Mouse (Mus musculus): ENCODE measurements around the gene Cysltr1. TPM values are rescaled to one million over a fixed set of nuclear protein-coding genes. Genes with fewer than 3 reads are reported as not detected.
A peak's percentile ranks its signal among the peaks of the same experiment; 100 is the strongest.

Gene Cysltr1
- 0.57 and 1.3 TPM in 2 replicates for polyA plus RNA-seq (2016; fragmentation: Nextera tagmentation; extraction: Ambion mirVana)

GRCm38 (mm10) chrX:106603386-106603785, at the start of gene Cysltr1:
TSS of gene Cysltr1 (minus strand) at chrX:106603679.
- peak; percentile 11 for DNase-seq (ENCODE audit: low spot score)
- H3K36me3 ChIP-seq, result no peaks in the 10 kb centered on the region
- H3K9me3 ChIP-seq (replicated peaks), result no peaks in the 10 kb centered on the region
- H3K27me3 ChIP-seq (ENCODE audit: low read depth, poor library complexity, severe bottlenecking), result peaks cover 42% of the 10 kb centered on the region
- H3K4me3 ChIP-seq, result peak within 1 kb of the TSS; percentile 21; the same call in 1 of the 2 replicates
- no peak within 1 kb of the TSS; the same call in 1 of the 2 replicates for H3K27ac ChIP-seq (replicated peaks)
- WGBS, result 35% methylated on average over 6 of the region's 6 CpGs
- peaks cover 6% of the 10 kb centered on the region for H3K4me1 ChIP-seq

- no peaks in the 10 kb centered on the region for H3K36me3 ChIP-seq
- peaks cover 7% of the 10 kb centered on the region; the same call in 1 of the 2 replicates for H3K27me3 ChIP-seq (ENCODE audit: low read depth, poor library complexity, severe bottlenecking)
- H3K4me1 ChIP-seq, result no peaks in the 10 kb centered on the region
- H3K27ac ChIP-seq (replicated peaks), result no peak overlapping the region
- no peaks in the 10 kb centered on the region for H3K9me3 ChIP-seq (replicated peaks)
- DNase-seq (ENCODE audit: low spot score), result no peak
- 89% methylated on average over 3 of the region's 3 CpGs for WGBS
- H3K4me3 ChIP-seq, result no peak overlapping the region
These were observed 31.5 kb upstream of the Cysltr1 start for GRCm38 (mm10) chrX:106634799-106635541.

- H3K27me3 ChIP-seq (ENCODE audit: low read depth, poor library complexity, severe bottlenecking), result peaks cover 7% of the 10 kb centered on the region; the same call in 1 of the 2 replicates
- no peak for DNase-seq (ENCODE audit: low spot score)
- no peaks in the 10 kb centered on the region for H3K4me1 ChIP-seq
- H3K36me3 ChIP-seq, result no peaks in the 10 kb centered on the region
- no peak overlapping the region for H3K27ac ChIP-seq (replicated peaks)
- no peak overlapping the region for H3K4me3 ChIP-seq
- no peaks in the 10 kb centered on the region for H3K9me3 ChIP-seq (replicated peaks)
These were observed 30.1 kb upstream of the Cysltr1 start for GRCm38 (mm10) chrX:106633543-106633942.

DNA sequence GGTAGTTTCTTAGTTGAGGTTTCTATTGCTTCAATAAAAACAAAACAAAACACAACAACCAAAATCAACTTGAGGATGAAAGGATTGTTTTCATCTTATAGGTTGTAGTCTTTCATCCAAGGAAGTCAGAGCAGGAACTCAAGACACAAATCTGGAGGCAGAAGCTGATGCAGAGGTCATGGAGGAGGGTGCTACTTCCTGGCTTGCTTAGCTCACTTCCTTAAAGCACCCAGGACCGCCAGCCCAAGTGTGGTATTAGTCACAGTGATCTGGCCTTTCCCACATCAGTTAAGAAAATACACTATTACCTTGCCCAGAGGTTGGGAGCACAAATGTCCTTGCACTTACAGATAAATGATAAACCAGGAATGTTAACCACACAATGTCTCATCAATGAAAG, 25.0 kb upstream of the Cysltr1 start:
- H3K36me3 ChIP-seq, result no peaks in the 10 kb centered on the region
- no peak overlapping the region for H3K4me3 ChIP-seq
- H3K4me1 ChIP-seq, result no peaks in the 10 kb centered on the region
- H3K27me3 ChIP-seq (ENCODE audit: low read depth, poor library complexity, severe bottlenecking), result peaks cover 3% of the 10 kb centered on the region; the same call in 1 of the 2 replicates
- DNase-seq (ENCODE audit: low spot score), result no peak
- WGBS, result 86% methylated on average over 1 of the region's 1 CpGs
- H3K27ac ChIP-seq (replicated peaks), result no peak overlapping the region
- H3K9me3 ChIP-seq (replicated peaks), result no peaks in the 10 kb centered on the region

DNA sequence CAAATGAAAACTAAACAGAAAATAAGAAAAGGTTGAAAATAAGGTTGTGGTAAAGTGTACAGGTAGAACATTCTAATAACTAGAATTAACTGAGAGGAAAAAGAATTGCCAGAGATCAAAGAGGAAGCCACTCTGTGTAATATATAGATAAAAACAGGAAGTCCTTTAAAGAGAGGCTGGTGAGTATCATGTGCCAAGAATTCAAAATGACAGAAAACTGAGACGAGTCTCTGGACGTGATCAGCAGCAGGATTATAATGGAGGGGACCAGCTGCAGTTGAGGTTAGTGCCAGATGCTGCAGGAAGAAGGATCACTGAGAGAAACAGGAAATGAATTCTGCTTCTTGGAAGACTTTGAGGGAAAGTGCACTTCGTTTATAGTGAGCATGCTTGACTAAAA, 20.2 kb upstream of the Cysltr1 start:
- Histone ChIP-seq H3K4me1 (no peaks in the 10 kb centered on the region), H3K36me3 (no peaks in the 10 kb centered on the region), H3K27me3 (ENCODE audit: low read depth, poor library complexity, severe bottlenecking) (peaks cover 4% of the 10 kb centered on the region; the same call in 1 of the 2 replicates), H3K27ac (replicated peaks) (no peak overlapping the region), H3K9me3 (replicated peaks) (no peaks in the 10 kb centered on the region), H3K4me3 (no peak overlapping the region)
- no peak for DNase-seq (ENCODE audit: low spot score)
- 72% methylated on average over 3 of the region's 3 CpGs for WGBS

- 69% methylated on average over 1 of the region's 1 CpGs for WGBS
- Histone ChIP-seq H3K27me3 (ENCODE audit: low read depth, poor library complexity, severe bottlenecking) (peaks cover 4% of the 10 kb centered on the region; the same call in 1 of the 2 replicates), H3K9me3 (replicated peaks) (no peaks in the 10 kb centered on the region), H3K4me1 (no peaks in the 10 kb centered on the region), H3K27ac (replicated peaks) (no peak overlapping the region), H3K4me3 (no peak overlapping the region), H3K36me3 (no peaks in the 10 kb centered on the region)
- DNase-seq (ENCODE audit: low spot score), result no peak
These were observed 19.0 kb upstream of the Cysltr1 start for GRCm38 (mm10) chrX:106622512-106622911.

DNA sequence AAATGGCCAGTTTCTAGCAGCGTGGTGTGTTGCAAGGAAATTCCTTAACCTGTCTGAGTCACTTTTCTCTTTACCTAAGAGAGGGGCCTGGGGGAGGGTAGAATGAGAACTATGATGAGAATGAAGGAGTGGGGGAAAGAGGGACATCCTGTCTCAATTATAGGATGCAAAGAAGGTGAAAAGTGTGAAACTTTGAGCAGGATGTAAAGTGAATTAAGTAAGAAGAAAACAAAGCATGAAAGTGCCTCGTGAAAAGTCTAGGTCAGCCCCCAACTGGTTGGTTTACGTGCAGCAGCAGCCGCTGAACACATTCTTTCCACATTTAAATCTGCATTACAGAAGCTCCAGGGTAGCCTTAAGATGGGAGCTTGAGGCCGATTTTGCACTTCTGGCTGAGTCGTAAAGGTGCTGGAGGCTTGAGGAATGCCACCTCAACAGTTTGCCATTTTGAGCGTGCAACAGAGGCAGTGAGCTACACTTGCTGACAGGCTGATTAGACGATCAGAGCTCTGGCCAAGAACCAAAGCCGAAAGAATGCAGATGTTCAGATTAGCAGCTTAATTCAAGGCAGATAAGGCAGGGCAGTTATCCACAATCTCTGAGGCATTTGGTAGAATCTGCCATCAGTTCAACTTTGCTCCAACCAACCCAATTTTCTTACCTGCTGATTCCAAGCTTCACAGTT, 763 bp downstream of the Cysltr1 start:
- Histone ChIP-seq H3K27ac (replicated peaks) (no peak overlapping the region; the same call in 1 of the 2 replicates), H3K9me3 (replicated peaks) (no peaks in the 10 kb centered on the region), H3K36me3 (no peaks in the 10 kb centered on the region), H3K27me3 (ENCODE audit: low read depth, poor library complexity, severe bottlenecking) (peaks cover 41% of the 10 kb centered on the region), H3K4me3 (peak overlapping the region; percentile 21; the same call in 1 of the 2 replicates), H3K4me1 (peaks cover 6% of the 10 kb centered on the region)
- 27% methylated on average over 9 of the region's 9 CpGs for WGBS
- DNase-seq (ENCODE audit: low spot score), result peak; percentile 13

GRCm38 (mm10) chrX:106595904-106596303, 7.6 kb downstream of the Cysltr1 start:
- Histone ChIP-seq H3K4me3 (no peak overlapping the region), H3K27me3 (ENCODE audit: low read depth, poor library complexity, severe bottlenecking) (peaks cover 30% of the 10 kb centered on the region), H3K4me1 (no peaks in the 10 kb centered on the region), H3K9me3 (replicated peaks) (no peaks in the 10 kb centered on the region), H3K36me3 (no peaks in the 10 kb centered on the region), H3K27ac (replicated peaks) (no peak overlapping the region)
- 94% methylated on average over 1 of the region's 1 CpGs for WGBS
- DNase-seq (ENCODE audit: low spot score), result no peak

GRCm38 (mm10) chrX:106593914-106594313, 9.6 kb downstream of the Cysltr1 start:
- H3K36me3 ChIP-seq, result no peaks in the 10 kb centered on the region
- no peaks in the 10 kb centered on the region for H3K9me3 ChIP-seq (replicated peaks)
- no peak for DNase-seq (ENCODE audit: low spot score)
- H3K27me3 ChIP-seq (ENCODE audit: low read depth, poor library complexity, severe bottlenecking), result peaks cover 37% of the 10 kb centered on the region
- no peak overlapping the region for H3K27ac ChIP-seq (replicated peaks)
- H3K4me3 ChIP-seq, result no peak overlapping the region
- H3K4me1 ChIP-seq, result no peaks in the 10 kb centered on the region

DNA sequence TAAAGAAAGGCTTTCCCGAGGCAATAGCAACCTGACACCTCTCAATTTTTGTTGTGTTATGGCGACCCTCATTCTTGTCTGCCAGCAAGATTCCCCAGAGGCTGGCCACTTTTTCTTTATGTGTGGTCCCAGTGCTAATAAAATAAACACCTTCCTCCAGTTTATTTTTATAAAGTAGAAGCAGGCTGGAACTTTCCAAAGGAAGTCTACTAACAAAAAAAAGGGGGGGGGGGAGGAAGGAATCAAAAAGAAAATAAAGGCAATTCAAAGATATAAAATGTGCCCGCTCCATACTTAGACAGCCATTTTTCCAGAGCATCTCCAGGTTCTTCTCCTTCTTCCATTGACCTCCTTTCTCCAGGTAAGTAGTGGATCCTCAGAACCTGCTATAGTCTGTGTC, 20.6 kb downstream of the Cysltr1 start, which contains the start of gene Gm5127:
TSS of gene Gm5127 (plus strand) at position 301 of the 400 bp plus-strand sequence.
- Histone ChIP-seq H3K4me3 (no peak within 1 kb of the TSS), H3K4me1 (no peaks in the 10 kb centered on the region), H3K27ac (replicated peaks) (no peak within 1 kb of the TSS), H3K9me3 (replicated peaks) (no peaks in the 10 kb centered on the region), H3K27me3 (ENCODE audit: low read depth, poor library complexity, severe bottlenecking) (peaks cover 24% of the 10 kb centered on the region; the same call in 1 of the 2 replicates), H3K36me3 (no peaks in the 10 kb centered on the region)
- 56% methylated on average over 3 of the region's 3 CpGs for WGBS
- no peak for DNase-seq (ENCODE audit: low spot score)

DNA sequence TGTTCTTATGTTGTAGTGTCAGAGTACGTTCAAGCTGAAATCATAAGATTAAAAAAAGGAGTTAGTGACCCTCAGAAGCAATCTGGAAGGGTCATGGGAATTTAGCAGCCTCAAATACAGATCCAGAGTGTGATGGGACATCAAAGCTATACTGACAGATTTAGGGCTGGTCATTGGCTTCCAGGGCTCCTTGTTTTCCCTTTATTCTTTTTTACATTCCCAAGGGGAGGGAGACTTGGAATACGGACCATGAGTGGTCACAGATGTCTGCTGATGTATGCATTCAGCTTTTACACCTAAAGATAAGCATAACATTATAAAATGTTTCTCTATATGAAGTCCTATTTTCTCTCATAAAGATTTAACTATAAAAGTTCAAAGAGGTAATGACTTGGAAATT, 21.3 kb downstream of the Cysltr1 start:
- Histone ChIP-seq H3K4me1 (no peaks in the 10 kb centered on the region), H3K27ac (replicated peaks) (no peak overlapping the region), H3K4me3 (no peak overlapping the region), H3K36me3 (no peaks in the 10 kb centered on the region), H3K9me3 (replicated peaks) (no peaks in the 10 kb centered on the region), H3K27me3 (ENCODE audit: low read depth, poor library complexity, severe bottlenecking) (peaks cover 24% of the 10 kb centered on the region; the same call in 1 of the 2 replicates)
- WGBS, result 56% methylated on average over 2 of the region's 2 CpGs
- DNase-seq (ENCODE audit: low spot score), result no peak

GRCm38 (mm10) chrX:106580410-106580809, 23.1 kb downstream of the Cysltr1 start:
- no peak for DNase-seq (ENCODE audit: low spot score)
- H3K4me1 ChIP-seq, result no peaks in the 10 kb centered on the region
- no peaks in the 10 kb centered on the region for H3K9me3 ChIP-seq (replicated peaks)

DNA sequence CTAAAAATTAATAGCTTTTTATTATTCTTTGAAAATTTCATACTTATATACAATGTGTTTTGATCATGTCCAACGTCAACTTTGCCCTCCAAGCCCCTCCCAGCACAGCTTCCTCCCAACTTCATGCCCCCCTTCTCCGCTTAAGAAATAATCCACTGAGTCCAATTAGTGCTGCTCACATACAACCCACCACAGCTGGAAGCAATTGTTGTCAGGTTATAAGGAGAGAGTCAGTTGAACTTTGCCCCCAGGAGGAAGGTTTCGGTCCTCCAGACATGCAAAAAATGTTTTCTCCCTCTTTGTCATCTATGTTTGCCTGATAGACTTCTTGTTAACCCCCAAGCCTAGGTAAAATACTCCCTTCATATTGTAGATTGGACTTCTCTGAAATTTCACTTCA, 24.5 kb downstream of the Cysltr1 start:
- Histone ChIP-seq H3K9me3 (replicated peaks) (no peaks in the 10 kb centered on the region), H3K36me3 (no peaks in the 10 kb centered on the region), H3K27ac (replicated peaks) (no peak overlapping the region), H3K27me3 (ENCODE audit: low read depth, poor library complexity, severe bottlenecking) (peaks cover 19% of the 10 kb centered on the region; the same call in 1 of the 2 replicates), H3K4me1 (no peaks in the 10 kb centered on the region), H3K4me3 (no peak overlapping the region)
- no peak for DNase-seq (ENCODE audit: low spot score)
- 71% methylated on average over 3 of the region's 3 CpGs for WGBS

More at GRCm38 (mm10) chrX:106580410-106580809, 23.1 kb downstream of the Cysltr1 start:
- peaks cover 16% of the 10 kb centered on the region; the same call in 1 of the 2 replicates for H3K27me3 ChIP-seq (ENCODE audit: low read depth, poor library complexity, severe bottlenecking)
- H3K27ac ChIP-seq (replicated peaks), result no peak overlapping the region
- no peaks in the 10 kb centered on the region for H3K36me3 ChIP-seq
- H3K4me3 ChIP-seq, result no peak overlapping the region
